8 mouse cellular contexts compared by ENCODE assay signal in genomic region chr17:29269349-29269706, GRCm38 (mm10). TPM values are rescaled to one million over a fixed set of nuclear protein-coding genes. Genes with fewer than 3 reads are reported as not detected.
DNase-seq lines count a peak whose midpoint lies in the region; ATAC-seq and TF ChIP-seq lines count a peak whose summit lies in the region.

No protein-coding gene starts in this region.

- H3K79me3 ChIP-seq in C2C12 (ENCODE audit: low read depth), result peaks cover 4% of the 10 kb centered on the region

- no peaks in the 10 kb centered on the region for H3K27me3 ChIP-seq in heart, embryonic 10.5 days (ENCODE audit: insufficient read depth, poor library complexity, severe bottlenecking)
- H3K27me3 ChIP-seq in C2C12 (ENCODE audit: control insufficient read depth, insufficient read depth, insufficient read length), result no peaks in the 10 kb centered on the region
- H3K27me3 ChIP-seq in forebrain, embryonic 10.5 days (ENCODE audit: poor library complexity, severe bottlenecking), result no peaks in the 10 kb centered on the region
- H3K27me3 ChIP-seq in liver, embryonic 12.5 days (replicated peaks), result no peaks in the 10 kb centered on the region

- no peak for TF ChIP-seq CTCF in C2C12 (IDR thresholded peaks at IDR 0.05; ENCODE audit: control insufficient read depth, insufficient read depth, insufficient read length)

- H3ac ChIP-seq in C2C12 (ENCODE audit: control insufficient read depth, insufficient read length, low read depth), result peak overlapping the region; percentile 97

- no peak for ATAC-seq in liver, embryonic 12.5 days

- peak overlapping the region; percentile 95 for H3K9ac ChIP-seq in liver, embryonic 12.5 days

- no peaks in the 10 kb centered on the region for H3K9me3 ChIP-seq in heart, embryonic 10.5 days
- no peaks in the 10 kb centered on the region for H3K9me3 ChIP-seq in forebrain, embryonic 10.5 days
- H3K9me3 ChIP-seq in liver, embryonic 12.5 days (replicated peaks), result no peaks in the 10 kb centered on the region

- peaks cover 20% of the 10 kb centered on the region for H3K4me1 ChIP-seq in heart, embryonic 10.5 days
- H3K4me1 ChIP-seq in forebrain, embryonic 10.5 days, result peaks cover 25% of the 10 kb centered on the region
- peaks cover 50% of the 10 kb centered on the region for H3K4me1 ChIP-seq in liver, embryonic 12.5 days

- H3K79me2 ChIP-seq in C2C12 (ENCODE audit: control insufficient read depth, insufficient read depth), result peaks cover 42% of the 10 kb centered on the region

- H3K4me3 ChIP-seq in heart, embryonic 10.5 days, result peak overlapping the region; percentile 85
- peak overlapping the region; percentile 71 for H3K4me3 ChIP-seq in C2C12 (ENCODE audit: insufficient read depth, poor library complexity, severe bottlenecking)
- peak overlapping the region; percentile 93 for H3K4me3 ChIP-seq in forebrain, embryonic 10.5 days
- H3K4me3 ChIP-seq in liver, embryonic 12.5 days, result peak overlapping the region; percentile 85

- no peaks in the 10 kb centered on the region for H3K36me3 ChIP-seq in heart, embryonic 10.5 days
- H3K36me3 ChIP-seq in C2C12 (ENCODE audit: control insufficient read depth, insufficient read depth), result no peaks in the 10 kb centered on the region
- H3K36me3 ChIP-seq in forebrain, embryonic 10.5 days (replicated peaks), result no peaks in the 10 kb centered on the region
- H3K36me3 ChIP-seq in liver, embryonic 12.5 days, result no peaks in the 10 kb centered on the region

- 22% methylated on average over 10 of the region's 10 CpGs for WGBS in heart, embryonic 10.5 days
- 28% methylated on average over 10 of the region's 10 CpGs for WGBS in forebrain, embryonic 10.5 days
- WGBS in liver, embryonic 12.5 days (ENCODE audit: insufficient replicate concordance), result 13% methylated on average over 10 of the region's 10 CpGs

- H3K4me2 ChIP-seq in liver, embryonic 12.5 days, result peak overlapping the region; percentile 84

- peak overlapping the region; percentile 96 for H3K27ac ChIP-seq in heart, embryonic 10.5 days
- H3K27ac ChIP-seq in forebrain, embryonic 10.5 days, result peak overlapping the region; percentile 95
- peak overlapping the region; percentile 97 for H3K27ac ChIP-seq in liver, embryonic 12.5 days

- DNase-seq in heart, embryonic 10.5 days (ENCODE audit: low spot score), result no peak
- DNase-seq in heart, adult 9 months (ENCODE audit: low spot score in 2 of 2), result no peak
- DNase-seq in forebrain, embryonic 10.5 days (ENCODE audit: extremely low spot score, low spot score), result no peak
- no peak for DNase-seq in adrenal gland, postnatal 14 days
- DNase-seq in gastrocnemius, postnatal 4 days (ENCODE audit: low spot score in 2 of 2), result no peak
- no peak for DNase-seq in spleen, adult 12 weeks (ENCODE audit: low spot score)

TF ChIP-seq in C2C12, 6 proteins besides CTCF, POLR2A, EP300 and RAD21:
- TF ChIP-seq MYOG (IDR thresholded peaks at IDR 0.05; ENCODE audit: control insufficient read depth, extremely low read depth, insufficient read length) (no peak), USF1 (IDR thresholded peaks at IDR 0.05; ENCODE audit: low read depth) (no peak), MAX (IDR thresholded peaks at IDR 0.05) (no peak), FOSL1 (IDR thresholded peaks at IDR 0.05; ENCODE audit: insufficient read depth, low read length, poor library complexity, severe bottlenecking) (no peak), CEBPB (IDR thresholded peaks at IDR 0.05; ENCODE audit: low read depth) (no peak), MYOD1 (IDR thresholded peaks at IDR 0.05; ENCODE audit: control insufficient read depth, insufficient read length, low read depth) (no peak)
TF ChIP-seq in C2C12: peak in this region for 0.

RNA-seq across cellular contexts. Expression of gene BC004004, which starts 0.7 kb away (rescaled TPM):
- 79.2 and 94.0 TPM in 2 replicates for polyA plus RNA-seq in heart, embryonic 10.5 days (2016; fragmentation: Nextera tagmentation; extraction: Ambion mirVana)
- 59.4 TPM for polyA plus RNA-seq in C2C12 (2012; fragmentation: generic; extraction: Trizol)
- 54.6 and 56.6 TPM in 2 replicates for polyA plus RNA-seq in forebrain, embryonic 10.5 days (2016; fragmentation: Nextera tagmentation; extraction: Ambion mirVana)
- 51.5 and 54.6 TPM in 2 replicates for polyA plus RNA-seq in liver, embryonic 12.5 days (2016; fragmentation: Nextera tagmentation; extraction: Ambion mirVana)
- 135 and 139 TPM in 2 replicates for total RNA-seq in adrenal gland, postnatal 14 days (2021)
- total RNA-seq in gastrocnemius, postnatal 4 days (2021), result 100 to 1,000 TPM in 1 of 2 experiments, 10 to 100 TPM in 1; 98.5 to 101 TPM

RNA-seq across cellular contexts. Expression of gene Ppil1, which starts 5.3 kb away (rescaled TPM):
- polyA plus RNA-seq in heart, embryonic 10.5 days (2016; fragmentation: Nextera tagmentation; extraction: Ambion mirVana), result 147 and 188 TPM in 2 replicates
- 77.7 TPM for polyA plus RNA-seq in C2C12 (2012; fragmentation: generic; extraction: Trizol)
- polyA plus RNA-seq in forebrain, embryonic 10.5 days (2016; fragmentation: Nextera tagmentation; extraction: Ambion mirVana), result 230 and 235 TPM in 2 replicates
- polyA plus RNA-seq in liver, embryonic 12.5 days (2016; fragmentation: Nextera tagmentation; extraction: Ambion mirVana), result 123 and 126 TPM in 2 replicates
- 26.0 and 26.4 TPM in 2 replicates for total RNA-seq in adrenal gland, postnatal 14 days (2021)
- total RNA-seq in gastrocnemius, postnatal 4 days (2021), result 10 to 100 TPM; 22.1 to 22.8 TPM

RNA-seq across cellular contexts. Expression of gene Cpne5, which starts 31.4 kb away (rescaled TPM):
- 18.0 and 23.3 TPM in 2 replicates for polyA plus RNA-seq in heart, embryonic 10.5 days (2016; fragmentation: Nextera tagmentation; extraction: Ambion mirVana)
- polyA plus RNA-seq in C2C12 (2012; fragmentation: generic; extraction: Trizol), result 0.16 TPM
- 5.3 and 6.2 TPM in 2 replicates for polyA plus RNA-seq in forebrain, embryonic 10.5 days (2016; fragmentation: Nextera tagmentation; extraction: Ambion mirVana)
- 0.18 and 0.33 TPM in 2 replicates for polyA plus RNA-seq in liver, embryonic 12.5 days (2016; fragmentation: Nextera tagmentation; extraction: Ambion mirVana)
- 0.52 and 0.83 TPM in 2 replicates for total RNA-seq in adrenal gland, postnatal 14 days (2021)
- 1 to 10 TPM in 1 of 2 experiments, under 1 TPM in 1; 0.69 to 1.1 TPM for total RNA-seq in gastrocnemius, postnatal 4 days (2021)

RNA-seq across cellular contexts. Expression of gene Pi16, which starts 48.2 kb away (rescaled TPM):
- polyA plus RNA-seq in heart, embryonic 10.5 days (2016; fragmentation: Nextera tagmentation; extraction: Ambion mirVana), result 1.9 and 2.6 TPM in 2 replicates
- polyA plus RNA-seq in C2C12 (2012; fragmentation: generic; extraction: Trizol), result 0.55 TPM
- 0.71 and 0.73 TPM in 2 replicates for polyA plus RNA-seq in forebrain, embryonic 10.5 days (2016; fragmentation: Nextera tagmentation; extraction: Ambion mirVana)
- 0.37 and 0.59 TPM in 2 replicates for polyA plus RNA-seq in liver, embryonic 12.5 days (2016; fragmentation: Nextera tagmentation; extraction: Ambion mirVana)
- total RNA-seq in adrenal gland, postnatal 14 days (2021), result 20.9 and 25.7 TPM in 2 replicates
- total RNA-seq in gastrocnemius, postnatal 4 days (2021), result 10 to 100 TPM; 50.3 to 54.5 TPM
